ENCODE assay signal across 13 mouse cellular contexts in genomic region chr14:11852896-11853295, GRCm38 (mm10).
DNase-seq lines count a peak whose midpoint lies in the region; ATAC-seq and TF ChIP-seq lines count a peak whose summit lies in the region.
"Had no signal": no experiment of that assay in that cellular context is flagged by ENCODE, and none has a peak within 500 bp of the region (broad histone marks: within the 10 kb centered on the region; RNA-seq: fewer than 3 reads in every experiment).

No protein-coding gene starts in this region.

- 0 out of 2 replicates have a peak, but pooled peaks cover 7% of the 10 kb centered on the region for H3K4me1 ChIP-seq in forebrain, postnatal 0 days (ENCODE audit: insufficient read depth)
- peaks cover 5% of the 10 kb centered on the region; the same call in 1 of the 2 replicates for H3K4me1 ChIP-seq in forebrain, embryonic 12.5 days

- DNase-seq in forebrain, postnatal 0 days, result peak; percentile 22
- peak; percentile 30 for DNase-seq in kidney, adult 9 months
- no peak for DNase-seq in kidney, postnatal 4 days
- DNase-seq in brain, adult 2 months (ENCODE audit: low read depth, low spot score), result peak; percentile 83
- DNase-seq in cerebellum, postnatal 10 days, result peak; percentile 49 to 54
- DNase-seq in right cerebral cortex, postnatal 25 days, result no peak
- no peak for DNase-seq in natural killer cell, adult 2 months (ENCODE audit: low spot score in 2 of 2)
- DNase-seq: lung, adult 2 months; thymus, adult 2 months had no signal

- H3K9ac ChIP-seq in forebrain, postnatal 0 days, result no peak overlapping the region
- no peak overlapping the region for H3K9ac ChIP-seq in forebrain, embryonic 12.5 days
- H3K9ac ChIP-seq: heart, embryonic 13.5 days; limb, embryonic 12.5 days had no signal

- no peak overlapping the region for H3K27ac ChIP-seq in forebrain, postnatal 0 days (ENCODE audit: low read depth, low read length)
- H3K27ac ChIP-seq in forebrain, embryonic 12.5 days, result no peak overlapping the region
- H3K27ac ChIP-seq: heart, embryonic 13.5 days; limb, embryonic 12.5 days had no signal

- H3K9me3 ChIP-seq in forebrain, postnatal 0 days (ENCODE audit: low read length), result no peaks in the 10 kb centered on the region
- H3K9me3 ChIP-seq in forebrain, embryonic 12.5 days, result no peaks in the 10 kb centered on the region
- H3K9me3 ChIP-seq: heart, embryonic 13.5 days; limb, embryonic 12.5 days had no signal

- ATAC-seq in forebrain, postnatal 0 days, result no peak
- ATAC-seq in forebrain, embryonic 12.5 days (ENCODE audit: low FRiP score), result no peak
- ATAC-seq: forebrain, embryonic 16.5 days had no signal

- no peak for TF ChIP-seq CTCF in forebrain, postnatal 0 days (IDR thresholded peaks at IDR 0.05; ENCODE audit: low read depth)

- no peak overlapping the region for H3K4me3 ChIP-seq in forebrain, postnatal 0 days (ENCODE audit: low read depth, low read length)
- H3K4me3 ChIP-seq in forebrain, embryonic 12.5 days (replicated peaks), result no peak overlapping the region
- H3K4me3 ChIP-seq: heart, embryonic 13.5 days; limb, embryonic 12.5 days had no signal

- H3K36me3 ChIP-seq in forebrain, postnatal 0 days (ENCODE audit: insufficient read depth), result no peaks in the 10 kb centered on the region
- H3K36me3 ChIP-seq in forebrain, embryonic 12.5 days (replicated peaks), result no peaks in the 10 kb centered on the region
- H3K36me3 ChIP-seq: heart, embryonic 13.5 days; limb, embryonic 12.5 days had no signal

- H3K27me3 ChIP-seq in forebrain, postnatal 0 days (ENCODE audit: insufficient read depth, low read length), result no peaks in the 10 kb centered on the region
- no peaks in the 10 kb centered on the region for H3K27me3 ChIP-seq in forebrain, embryonic 12.5 days
- H3K27me3 ChIP-seq: heart, embryonic 13.5 days; limb, embryonic 12.5 days had no signal

- H3K4me2 ChIP-seq in forebrain, postnatal 0 days (ENCODE audit: low read depth), result no peak overlapping the region
- no peak overlapping the region for H3K4me2 ChIP-seq in forebrain, embryonic 12.5 days
- H3K4me2 ChIP-seq: heart, embryonic 13.5 days; limb, embryonic 12.5 days had no signal

- WGBS in forebrain, postnatal 0 days, result 28% methylated on average over 3 of the region's 3 CpGs
- WGBS in forebrain, embryonic 12.5 days, result 55% methylated on average over 3 of the region's 3 CpGs

Comparison
In these comparisons a context has a peak if more than half of its experiments do, and no peak if none do; other contexts are left out.
1. DNase-seq: peak in forebrain, postnatal 0 days (single experiment), kidney, adult 9 months (single experiment), brain, adult 2 months (single experiment) and cerebellum, postnatal 10 days (2 of 2); none in kidney, postnatal 4 days (0 of 2), right cerebral cortex, postnatal 25 days (single experiment) and natural killer cell, adult 2 months (0 of 2).